Mouse (Mus musculus) erythroblast, embryonic 14.5 days (primary cell): ENCODE measurements around the gene Ctsw.

Experiments used
- GATA1 ChIP-seq: IDR thresholded peaks from 2 replicates; pipeline ENCODE4 v1.6.1; 2012; ENCODE audit warnings: low read length, inconsistent platforms, mixed read lengths
- TAL1 ChIP-seq: IDR thresholded peaks from 3 replicates; pipeline ENCODE4 v1.6.1; 2012; ENCODE audit warnings: low read length, inconsistent platforms, mixed read lengths

GRCm38 (mm10) chr19:5480016-5480415 is 11.7 kb upstream of the Ctsw start:
- no peak for TF ChIP-seq GATA1
- TF ChIP-seq TAL1: no peak
